Mouse (Mus musculus): ENCODE measurements around the gene Stk35.

The Stk35 gene

DNA sequence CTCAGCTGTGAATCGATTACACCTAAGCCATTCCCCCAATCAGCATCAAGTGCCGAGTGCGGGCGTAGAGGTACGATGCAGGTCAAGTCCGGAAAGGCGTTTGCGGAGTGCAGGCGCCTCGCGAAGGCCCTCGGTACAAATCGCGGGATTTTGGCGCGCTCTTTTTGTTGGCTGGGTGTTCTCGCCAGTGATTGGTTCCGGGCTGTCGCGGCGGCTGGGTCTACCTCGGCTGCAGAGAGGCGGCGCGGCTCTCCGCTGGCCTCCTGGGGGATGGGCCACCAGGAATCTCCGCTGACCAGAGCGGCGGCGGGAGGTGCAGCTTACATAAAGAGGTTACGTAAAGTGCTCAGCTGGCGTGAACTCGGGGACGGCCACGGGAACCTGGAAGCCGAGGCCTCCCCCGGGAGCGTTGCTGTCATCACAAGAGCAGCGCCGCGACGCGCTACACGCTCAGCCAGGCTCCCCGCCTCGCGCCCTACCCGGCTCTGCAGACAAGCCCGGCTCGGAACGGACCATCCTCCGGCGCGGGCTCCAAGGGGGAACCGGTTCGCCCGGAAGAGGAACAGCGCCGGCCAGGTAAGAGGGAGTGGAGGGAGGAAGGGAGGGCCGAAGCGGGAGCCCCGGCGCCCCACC lies at the start of gene Stk35:
Gene Stk35 (plus strand): TSS at position 247 of the 633 bp plus-strand sequence.
- peak; percentile 69 to 88 for DNase-seq (ENCODE audit: low spot score in 2 of 2)

DNA sequence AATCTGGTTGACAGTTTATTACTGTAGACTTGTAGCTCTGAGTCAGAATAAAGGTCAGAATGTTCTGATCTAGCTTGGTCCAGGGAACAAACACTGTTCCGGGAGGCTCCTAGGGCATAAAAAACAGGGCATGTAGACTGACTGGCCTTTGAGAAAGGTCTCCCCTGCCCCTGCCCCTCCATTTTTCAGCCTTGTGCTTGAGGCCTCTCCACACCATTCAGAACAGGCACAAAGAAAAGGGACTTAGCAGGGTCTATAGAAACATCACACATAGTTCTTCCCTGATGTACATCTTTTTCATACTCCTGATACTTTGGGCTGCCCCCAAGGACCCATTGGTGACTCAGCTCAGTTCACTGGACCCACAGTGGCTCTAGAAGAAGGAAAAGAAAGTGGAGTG lies 18.3 kb upstream of the Stk35 start:
- no peak for DNase-seq (ENCODE audit: low spot score in 2 of 2)

DNA sequence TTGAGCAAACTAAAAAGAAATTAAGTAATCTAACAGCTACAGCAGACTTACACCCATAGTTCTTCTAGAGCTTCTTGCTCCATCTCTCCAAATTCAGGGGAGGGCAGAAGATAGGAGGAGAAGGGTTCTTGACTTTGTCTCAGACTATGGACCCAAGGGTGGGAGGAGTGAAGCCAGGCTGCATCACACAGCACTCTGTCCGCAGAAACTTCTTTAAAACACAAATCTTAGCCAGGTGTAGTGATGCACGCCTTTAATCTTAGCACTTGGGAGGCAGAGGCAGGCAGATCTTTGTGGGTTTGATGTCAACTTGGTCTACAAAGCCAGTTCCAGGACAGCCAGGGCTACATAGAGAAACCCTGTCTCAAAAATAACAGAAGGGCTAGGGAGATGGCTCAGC lies 3.8 kb upstream of the Stk35 start:
- DNase-seq (ENCODE audit: low spot score in 2 of 2): no peak

DNA sequence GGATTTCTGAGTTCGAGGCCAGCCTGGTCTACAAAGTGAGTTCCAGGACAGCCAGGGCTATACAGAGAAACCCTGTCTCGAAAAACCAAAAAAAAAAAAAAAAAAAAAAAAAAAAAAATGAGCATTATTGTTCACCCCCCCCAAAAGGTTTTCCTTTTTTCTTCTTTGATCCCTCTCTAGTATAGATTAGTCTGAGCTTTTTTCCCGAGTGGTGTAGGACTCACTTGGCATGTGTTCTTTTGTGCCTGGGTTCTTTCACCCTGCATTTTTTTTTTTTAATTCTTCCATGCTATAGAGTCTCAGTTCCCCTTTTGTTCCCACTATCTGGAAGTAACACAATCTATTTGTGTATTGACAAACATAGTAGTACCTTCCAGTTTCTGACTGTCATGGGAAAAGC lies 2.6 kb upstream of the Stk35 start:
- DNase-seq (ENCODE audit: low spot score in 2 of 2): no peak

DNA sequence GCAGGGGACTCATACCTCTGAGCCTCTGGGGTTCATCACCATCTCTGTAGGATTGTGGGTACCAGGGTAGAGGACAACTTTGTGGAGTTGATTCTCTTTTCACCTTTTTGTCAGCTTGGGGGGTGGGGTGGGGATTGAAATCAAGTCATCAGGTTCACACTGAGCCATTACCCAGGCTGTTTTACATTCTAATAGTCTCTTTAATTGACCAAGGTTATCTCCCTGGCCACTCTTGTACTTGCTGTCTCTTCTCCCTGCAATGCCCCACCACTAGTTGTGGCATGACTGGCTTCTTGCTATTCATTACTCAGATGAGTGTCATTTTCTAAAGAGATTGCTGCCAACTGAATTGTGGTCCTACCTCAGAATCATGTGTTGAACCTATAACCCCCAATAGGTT lies 1.9 kb upstream of the Stk35 start:
- DNase-seq (ENCODE audit: low spot score in 2 of 2): no peak

DNA sequence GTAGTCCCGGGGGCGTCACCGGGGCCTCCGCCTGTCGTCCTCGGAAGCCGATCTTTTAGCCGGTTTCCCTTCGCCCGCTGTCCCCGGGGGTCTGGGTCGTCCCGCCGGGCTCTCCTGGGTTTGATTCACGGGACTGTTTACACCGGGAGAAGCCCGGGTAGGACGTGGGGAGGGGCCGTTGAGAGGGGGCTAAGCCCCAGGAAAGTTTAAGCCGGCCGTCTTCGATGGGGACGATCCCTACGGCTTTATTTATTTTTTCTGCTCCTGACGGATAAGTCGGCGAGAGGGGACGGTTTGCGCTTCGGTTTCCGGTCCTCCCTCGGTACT lies 550 bp downstream of the Stk35 start:
- DNase-seq (ENCODE audit: low spot score in 2 of 2): peak; percentile 29 to 48

DNA sequence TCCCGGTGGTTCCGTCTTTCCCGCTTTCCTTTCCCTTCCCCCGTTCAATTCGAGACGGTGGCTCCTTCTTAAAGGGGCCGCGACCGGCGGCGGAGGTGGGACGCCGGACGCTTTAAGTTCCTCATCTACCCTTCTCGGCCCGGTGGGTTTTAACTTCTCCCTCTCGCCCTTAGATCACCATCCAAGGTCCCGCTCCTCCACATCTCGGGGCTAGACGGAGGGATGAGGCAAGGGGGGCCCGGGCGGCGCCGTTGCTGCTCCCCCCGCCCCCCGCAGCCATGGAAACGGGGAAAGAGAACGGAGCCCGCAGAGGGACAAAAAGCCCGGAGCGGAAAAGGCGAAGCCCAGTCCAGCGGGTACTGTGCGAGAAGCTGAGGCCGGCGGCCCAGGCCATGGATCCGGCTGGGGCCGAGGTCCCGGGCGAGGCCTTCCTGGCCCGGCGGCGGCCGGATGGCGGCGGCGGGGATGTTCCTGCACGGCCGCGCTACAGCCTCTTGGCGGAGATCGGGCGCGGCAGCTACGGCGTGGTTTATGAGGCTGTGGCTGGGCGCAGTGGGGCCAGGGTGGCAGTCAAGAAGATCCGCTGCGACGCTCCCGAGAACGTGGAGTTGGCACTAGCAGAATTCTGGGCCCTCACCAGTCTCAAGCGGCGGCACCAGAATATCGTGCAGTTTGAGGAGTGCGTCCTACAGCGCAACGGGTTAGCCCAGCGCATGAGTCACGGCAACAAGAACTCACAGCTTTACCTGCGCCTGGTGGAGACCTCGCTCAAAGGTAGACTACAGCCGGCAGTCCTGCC lies 1.1 kb downstream of the Stk35 start:
- peak; percentile 93 to 95 for DNase-seq (ENCODE audit: low spot score in 2 of 2)

DNA sequence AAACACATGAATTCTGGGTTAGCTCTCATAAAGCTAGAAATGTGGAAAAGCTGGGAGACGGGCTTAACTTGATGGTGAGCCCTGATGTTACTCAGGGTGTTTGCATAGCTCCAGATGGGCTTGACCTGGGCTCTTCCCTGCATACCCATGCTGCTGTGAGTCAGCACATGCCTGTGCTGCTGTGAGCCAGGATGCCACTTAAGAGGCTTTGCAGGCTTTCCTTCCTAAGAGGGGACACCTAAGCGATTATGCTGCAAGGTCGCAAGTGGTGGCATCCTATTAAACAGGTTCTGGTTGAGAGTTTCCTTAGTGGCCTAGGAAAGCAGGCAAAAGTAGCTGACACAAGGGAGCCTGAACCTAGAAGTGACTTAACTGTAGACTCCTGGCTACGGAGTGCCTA lies 5.2 kb downstream of the Stk35 start:
- DNase-seq (ENCODE audit: low spot score in 2 of 2): no peak

DNA sequence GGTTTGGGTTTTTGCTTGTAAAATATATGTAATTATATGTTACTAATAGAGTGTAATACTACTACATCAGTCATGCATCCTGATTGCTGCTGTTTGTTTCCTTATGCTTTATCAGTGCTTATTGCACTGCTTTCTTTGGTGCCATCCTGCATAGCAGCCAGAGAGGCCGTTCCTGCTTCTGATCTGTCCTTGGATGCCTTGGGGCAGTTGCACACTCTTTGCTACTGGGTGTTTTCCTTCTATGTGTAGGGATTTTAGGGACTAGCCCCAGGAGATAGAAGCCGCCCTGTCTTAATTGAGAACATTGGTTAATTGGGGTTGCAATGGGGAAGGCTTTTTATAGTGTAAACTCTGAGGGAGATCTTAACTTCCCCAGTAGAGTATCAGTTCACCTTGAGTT lies 6.2 kb downstream of the Stk35 start:
- DNase-seq (ENCODE audit: low spot score in 2 of 2): no peak

DNA sequence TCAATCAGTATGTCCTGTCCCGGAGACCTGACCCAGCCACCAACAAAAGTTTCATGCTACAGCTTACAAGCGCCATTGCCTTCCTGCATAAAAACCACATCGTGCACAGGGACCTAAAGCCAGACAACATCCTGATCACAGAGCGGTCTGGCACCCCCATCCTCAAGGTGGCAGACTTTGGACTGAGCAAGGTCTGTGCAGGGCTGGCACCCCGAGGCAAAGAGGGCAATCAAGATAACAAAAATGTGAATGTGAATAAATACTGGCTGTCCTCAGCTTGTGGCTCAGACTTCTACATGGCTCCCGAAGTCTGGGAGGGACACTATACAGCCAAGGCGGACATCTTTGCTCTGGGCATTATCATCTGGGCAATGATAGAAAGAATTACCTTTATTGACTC lies 10.2 kb downstream of the Stk35 start:
- DNase-seq (ENCODE audit: low spot score in 2 of 2): no peak

DNA sequence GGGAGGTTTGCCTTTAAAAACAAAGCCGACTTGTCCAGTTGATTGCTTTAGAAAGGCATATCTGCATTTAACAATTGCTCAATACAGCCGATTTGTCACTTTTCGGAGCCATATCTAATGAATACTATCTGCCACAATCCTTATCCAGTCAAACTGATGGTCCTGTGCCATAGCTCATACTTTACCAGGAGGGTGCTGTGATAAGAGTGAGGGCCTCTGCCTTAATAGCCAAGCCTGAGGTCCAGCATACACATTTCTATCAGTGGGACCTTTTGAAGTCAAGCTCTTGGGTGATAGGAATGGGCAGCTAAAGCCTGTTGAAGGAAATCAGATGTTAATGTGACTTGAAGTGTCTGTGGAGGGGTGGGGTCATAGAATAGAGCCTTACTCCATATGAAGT lies 13.7 kb downstream of the Stk35 start:
- DNase-seq (ENCODE audit: low spot score in 2 of 2): no peak

DNA sequence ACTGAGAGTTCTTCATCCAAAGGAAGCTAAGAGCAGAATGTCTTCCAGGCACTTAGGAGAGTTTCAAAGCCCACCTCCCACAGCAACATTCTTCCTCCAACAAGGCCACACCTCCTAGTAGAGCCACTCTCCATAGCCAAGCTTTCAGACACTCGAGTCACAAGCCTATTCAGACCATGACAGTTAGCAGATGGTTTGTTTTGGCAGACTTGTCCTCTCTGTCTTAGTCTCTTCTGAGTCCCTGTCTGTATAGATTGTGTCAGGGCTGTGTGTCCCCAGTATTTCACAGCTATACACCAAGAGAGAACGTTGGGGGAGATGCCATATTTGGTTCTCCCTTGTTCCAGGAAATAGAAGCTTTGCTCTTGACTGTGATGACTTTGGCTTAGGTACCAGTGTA lies 14.8 kb downstream of the Stk35 start:
- no peak for DNase-seq (ENCODE audit: low spot score in 2 of 2)

DNA sequence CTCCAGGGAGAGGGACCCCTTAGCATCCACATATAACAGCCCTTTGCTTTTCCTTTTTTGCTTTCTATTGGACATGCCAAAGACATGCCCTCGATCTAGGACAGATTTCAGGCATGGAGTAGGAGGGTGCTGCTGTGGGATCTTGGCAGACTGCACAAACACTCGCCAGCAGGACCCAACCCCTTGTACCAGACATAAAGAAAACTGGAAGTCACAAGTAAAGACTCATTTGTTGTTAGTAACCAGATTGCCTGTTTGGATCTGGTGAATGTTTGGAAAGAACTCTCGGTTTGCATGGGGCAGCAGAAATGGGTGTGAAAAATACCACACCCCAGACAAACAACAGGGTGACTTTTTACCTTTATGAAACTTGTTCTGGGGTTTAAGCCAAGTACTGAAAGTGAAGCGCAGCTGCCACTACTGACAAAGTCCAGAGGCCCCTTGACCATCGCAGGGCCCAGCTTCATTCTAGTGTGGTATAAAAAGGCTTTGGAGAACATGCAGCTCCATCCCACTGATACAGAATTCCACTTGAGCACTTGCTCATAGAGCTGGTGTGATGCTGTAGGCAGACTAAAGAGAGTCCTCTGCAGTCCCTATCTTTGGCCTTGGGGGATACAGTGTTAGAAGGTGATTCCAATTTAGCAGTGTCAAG lies 17.4 kb downstream of the Stk35 start:
- no peak for DNase-seq (ENCODE audit: low spot score in 2 of 2)

DNA sequence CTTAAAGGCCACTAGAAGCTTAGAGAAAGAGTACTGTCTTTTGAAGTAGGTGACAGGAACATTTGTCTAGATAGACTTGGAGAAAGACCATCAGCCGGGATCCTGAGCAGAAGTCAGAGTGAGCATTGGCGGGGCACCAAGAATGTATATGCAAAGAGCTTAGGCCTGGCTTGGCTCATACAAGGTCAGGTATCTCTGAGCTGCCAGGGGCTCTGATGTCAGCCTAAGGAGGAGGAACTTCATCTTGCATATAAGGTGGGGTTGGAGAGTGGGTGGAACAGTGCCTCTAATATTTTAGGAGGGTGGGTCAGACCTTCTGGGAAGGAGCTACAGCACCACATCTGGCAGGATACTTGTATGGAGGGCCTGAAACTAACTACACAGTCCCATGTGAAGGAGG lies 18.6 kb downstream of the Stk35 start:
- DNase-seq (ENCODE audit: low spot score in 2 of 2): no peak

DNA sequence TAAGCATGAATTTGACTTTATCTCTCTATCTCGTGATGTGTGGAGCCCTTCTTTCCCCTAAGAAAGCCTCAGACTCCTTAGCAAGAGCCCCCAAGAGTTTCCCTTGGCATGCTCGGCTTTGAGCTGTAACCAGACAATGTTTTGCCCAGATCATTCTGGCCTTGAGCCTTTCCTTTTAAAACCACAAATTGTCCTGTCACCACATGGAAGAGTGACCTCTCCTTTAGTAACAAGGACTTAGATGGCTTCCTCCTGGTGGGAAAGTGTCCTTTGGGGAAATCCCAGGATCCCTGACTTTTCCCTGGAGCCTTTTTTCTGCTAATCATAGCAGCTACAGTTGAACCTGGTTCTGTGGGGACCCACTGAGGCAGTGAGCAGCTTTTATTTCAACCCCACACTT lies 19.2 kb downstream of the Stk35 start:
- no peak for DNase-seq (ENCODE audit: low spot score in 2 of 2)

DNA sequence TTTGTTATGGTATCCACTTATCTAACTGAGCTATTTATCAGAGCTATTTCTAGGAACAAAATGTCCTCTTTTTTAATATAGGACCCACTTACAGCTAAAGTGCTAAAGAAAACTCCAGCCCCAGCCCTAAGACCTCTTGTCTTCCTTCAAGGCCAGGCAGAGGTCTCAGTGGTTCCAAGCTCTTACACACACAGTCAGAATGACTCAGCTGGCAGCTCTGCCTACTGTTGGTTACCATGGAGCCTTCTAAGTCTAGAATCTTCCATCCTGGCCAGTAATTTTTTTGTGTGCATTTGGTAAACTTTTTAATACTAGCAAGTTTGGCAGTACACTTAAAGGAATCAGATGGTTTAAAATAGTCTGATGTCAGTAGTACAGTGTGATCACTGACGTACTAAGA lies 19.6 kb downstream of the Stk35 start:
- DNase-seq (ENCODE audit: low spot score in 2 of 2): no peak

DNA sequence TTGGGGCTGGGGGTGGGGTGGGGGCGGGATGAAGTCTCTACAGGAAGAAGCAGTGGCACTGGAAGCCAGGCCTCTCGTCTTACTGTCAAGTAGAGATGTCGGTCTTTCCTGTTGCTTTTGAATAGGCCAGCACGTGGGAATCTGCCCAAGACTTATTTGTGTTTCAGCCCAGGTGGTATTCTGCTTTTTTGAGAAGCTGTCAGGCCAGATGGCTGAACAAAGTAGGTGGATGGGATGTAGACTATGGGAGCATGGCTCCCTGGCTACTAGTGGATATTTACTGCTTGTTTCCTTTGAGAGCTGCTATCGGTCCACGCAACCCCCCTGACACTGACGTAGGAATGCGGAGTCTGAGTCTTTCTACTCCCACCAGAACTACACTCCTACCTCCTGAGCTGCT lies 20.7 kb downstream of the Stk35 start:
- DNase-seq (ENCODE audit: low spot score in 2 of 2): no peak

DNA sequence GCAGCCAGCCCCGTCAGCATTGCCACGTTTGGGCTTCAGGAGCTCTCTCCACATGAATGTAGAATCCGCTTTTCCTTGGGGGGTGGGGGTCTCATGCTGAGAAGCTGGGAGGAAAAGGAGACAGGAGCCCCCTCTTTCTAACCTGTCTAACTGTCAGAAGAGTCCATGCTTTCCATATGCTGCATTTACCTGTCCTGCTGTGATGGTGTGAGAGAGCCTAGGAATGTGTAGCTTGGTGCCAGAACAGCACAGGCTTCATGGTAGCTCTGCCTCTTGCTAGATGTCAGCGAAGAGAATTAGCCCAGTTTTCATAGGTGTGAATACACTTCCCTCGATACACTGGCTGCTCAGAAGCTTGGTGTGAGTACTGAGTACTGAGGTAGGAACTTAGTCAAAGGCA lies 21.3 kb downstream of the Stk35 start:
- no peak for DNase-seq (ENCODE audit: low spot score in 2 of 2)

DNA sequence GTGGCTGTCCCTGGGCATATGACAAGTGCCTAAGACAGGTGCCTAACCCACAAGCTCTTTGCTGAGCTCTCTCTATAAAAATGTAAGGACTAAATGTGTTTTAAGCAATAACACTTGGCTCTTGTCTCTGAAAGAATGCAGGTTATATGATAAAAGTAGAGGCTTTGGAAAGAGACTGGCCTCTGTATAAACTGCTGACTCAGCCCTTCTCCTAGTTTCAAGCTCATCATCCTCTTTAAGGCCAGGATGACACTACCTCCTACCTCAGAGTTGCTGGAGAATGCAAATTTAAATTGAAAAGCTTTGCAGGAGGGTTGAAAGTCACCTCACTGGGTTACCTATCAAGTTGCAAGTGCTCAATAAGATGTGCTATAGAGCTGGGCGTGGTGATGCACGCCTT lies 23.0 kb downstream of the Stk35 start:
- no peak for DNase-seq (ENCODE audit: low spot score in 2 of 2)

DNA sequence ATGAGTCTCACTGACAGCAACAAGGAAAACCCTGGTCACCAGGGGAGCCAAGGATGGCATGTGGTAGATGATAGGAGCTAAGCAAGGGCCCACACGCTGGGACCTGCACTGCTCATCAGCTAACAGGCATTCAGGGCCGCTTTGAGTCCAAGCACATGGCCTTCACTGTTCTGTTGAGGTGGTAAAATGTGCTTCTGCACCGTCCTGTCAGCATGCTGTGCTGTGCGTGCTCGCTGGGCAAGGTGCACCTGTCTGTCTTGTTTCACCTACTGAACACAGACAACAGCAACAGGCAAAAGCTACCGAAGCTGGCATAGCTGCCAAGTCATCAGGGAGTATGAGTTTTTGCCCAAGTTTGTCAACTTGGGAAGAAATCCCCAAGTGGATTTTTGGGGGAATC lies 23.9 kb downstream of the Stk35 start:
- DNase-seq (ENCODE audit: low spot score in 2 of 2): no peak

DNA sequence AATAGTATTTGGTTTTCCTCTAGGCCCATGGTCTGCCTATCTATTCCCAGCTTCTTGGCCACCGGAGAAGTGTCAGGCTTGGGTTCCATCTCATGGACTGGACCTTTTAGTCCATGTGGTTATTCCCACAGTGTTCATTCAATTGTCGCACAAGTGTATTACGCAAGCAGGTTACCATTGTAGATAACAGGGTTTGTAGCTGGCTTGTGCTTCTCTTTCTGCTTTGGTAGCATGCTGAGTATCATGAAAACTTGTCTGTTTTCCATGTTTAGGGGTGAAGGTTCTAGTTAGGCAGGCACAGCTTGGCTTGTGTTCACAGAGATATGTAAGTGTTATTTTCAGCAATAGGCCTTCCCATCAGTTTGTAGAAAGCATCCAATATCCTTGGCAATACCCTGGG lies 25.8 kb downstream of the Stk35 start:
- no peak for DNase-seq (ENCODE audit: low spot score in 2 of 2)

DNA sequence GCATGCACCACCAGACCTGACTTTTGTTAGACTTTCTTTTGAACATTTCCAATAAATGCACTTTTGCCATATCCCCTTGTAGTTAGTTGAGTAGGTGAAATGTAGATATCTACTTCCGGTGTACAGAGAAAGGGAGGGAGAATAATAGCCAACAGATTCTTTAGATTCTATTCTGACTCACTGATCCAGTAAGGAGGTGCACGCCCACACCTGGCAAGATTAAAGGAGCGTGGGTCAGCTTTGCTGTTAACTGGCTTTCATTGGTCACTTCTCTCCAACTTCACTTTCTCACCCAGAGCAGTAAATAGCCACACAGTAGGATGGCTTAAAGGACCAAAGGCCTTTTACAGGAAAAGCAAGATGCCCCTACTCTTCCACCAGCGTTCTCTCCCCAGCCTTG lies 32.7 kb downstream of the Stk35 start:
- DNase-seq (ENCODE audit: low spot score in 2 of 2): no peak

DNA sequence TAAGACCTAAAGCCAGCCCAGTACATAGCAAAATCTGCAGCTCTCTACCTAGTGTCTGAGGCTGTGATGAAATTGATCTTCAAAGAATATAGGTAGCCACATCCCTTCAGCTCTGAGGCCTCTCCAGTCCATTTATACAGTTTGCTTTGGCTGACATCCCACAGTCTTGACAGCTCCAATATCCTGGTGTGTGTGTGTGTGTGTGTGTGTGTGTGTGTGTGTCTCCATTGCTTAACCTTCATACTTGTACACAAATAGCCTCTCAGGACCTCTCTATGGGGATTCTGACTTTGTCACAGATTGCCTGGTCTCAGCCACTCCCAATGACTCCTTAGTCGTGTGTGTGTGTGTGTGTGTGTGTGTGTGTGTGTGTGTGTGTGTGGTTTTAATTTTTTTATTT lies 33.9 kb downstream of the Stk35 start:
- DNase-seq (ENCODE audit: low spot score in 2 of 2): no peak
